Mouse (Mus musculus) C2C12 (cell line): ENCODE measurements around the gene Fntb.

Experiments
- CEBPB ChIP-seq: IDR thresholded peaks from one replicate; pipeline ENCODE4 v1.6.1; 2011; ENCODE audit warnings: low read depth, mild to moderate bottlenecking, control low read depth, moderate library complexity
- CTCF ChIP-seq: IDR thresholded peaks from one replicate; pipeline ENCODE4 v1.5.1; 2011; ENCODE audit not compliant: control insufficient read depth, insufficient read depth, insufficient read length
- MYOG ChIP-seq: IDR thresholded peaks from one replicate; pipeline ENCODE4 v1.6.1; 2011; ENCODE audit not compliant: control insufficient read depth, insufficient read length; ENCODE audit errors: extremely low read depth
- USF1 ChIP-seq: IDR thresholded peaks from one replicate; pipeline ENCODE4 v1.6.1; 2011; ENCODE audit warnings: low read depth, mild to moderate bottlenecking, control low read depth, moderate library complexity

DNA sequence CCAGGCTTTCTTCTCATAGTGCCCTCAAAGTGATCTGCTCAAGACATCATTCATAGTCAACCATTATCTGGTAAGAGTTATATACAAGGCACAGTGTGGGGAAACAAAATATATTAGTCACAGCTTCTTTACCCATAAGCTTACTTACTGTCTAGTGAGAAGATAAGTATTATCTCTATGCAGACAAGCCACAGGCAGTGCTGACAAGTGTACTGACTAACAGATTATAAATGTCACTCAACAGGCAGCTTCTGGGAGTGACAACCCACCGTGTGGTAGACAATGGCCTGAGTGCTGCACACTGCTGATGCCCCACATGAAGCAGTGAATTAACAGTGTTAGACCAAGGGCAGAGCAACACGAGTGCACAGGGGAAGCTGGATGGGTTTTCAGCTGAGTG is 176.1 kb downstream of the Fntb start:
- TF ChIP-seq CEBPB (no peak), CTCF (no peak), USF1 (no peak), MYOG (no peak)
